Mouse (Mus musculus): ENCODE results near the gene Stn1. TPM values are rescaled to one million over a fixed set of nuclear protein-coding genes. Genes with fewer than 3 reads are reported as not detected.

Gene Stn1
- polyA plus RNA-seq, 1 experiment from 2014 or later: 55.5 TPM

DNA sequence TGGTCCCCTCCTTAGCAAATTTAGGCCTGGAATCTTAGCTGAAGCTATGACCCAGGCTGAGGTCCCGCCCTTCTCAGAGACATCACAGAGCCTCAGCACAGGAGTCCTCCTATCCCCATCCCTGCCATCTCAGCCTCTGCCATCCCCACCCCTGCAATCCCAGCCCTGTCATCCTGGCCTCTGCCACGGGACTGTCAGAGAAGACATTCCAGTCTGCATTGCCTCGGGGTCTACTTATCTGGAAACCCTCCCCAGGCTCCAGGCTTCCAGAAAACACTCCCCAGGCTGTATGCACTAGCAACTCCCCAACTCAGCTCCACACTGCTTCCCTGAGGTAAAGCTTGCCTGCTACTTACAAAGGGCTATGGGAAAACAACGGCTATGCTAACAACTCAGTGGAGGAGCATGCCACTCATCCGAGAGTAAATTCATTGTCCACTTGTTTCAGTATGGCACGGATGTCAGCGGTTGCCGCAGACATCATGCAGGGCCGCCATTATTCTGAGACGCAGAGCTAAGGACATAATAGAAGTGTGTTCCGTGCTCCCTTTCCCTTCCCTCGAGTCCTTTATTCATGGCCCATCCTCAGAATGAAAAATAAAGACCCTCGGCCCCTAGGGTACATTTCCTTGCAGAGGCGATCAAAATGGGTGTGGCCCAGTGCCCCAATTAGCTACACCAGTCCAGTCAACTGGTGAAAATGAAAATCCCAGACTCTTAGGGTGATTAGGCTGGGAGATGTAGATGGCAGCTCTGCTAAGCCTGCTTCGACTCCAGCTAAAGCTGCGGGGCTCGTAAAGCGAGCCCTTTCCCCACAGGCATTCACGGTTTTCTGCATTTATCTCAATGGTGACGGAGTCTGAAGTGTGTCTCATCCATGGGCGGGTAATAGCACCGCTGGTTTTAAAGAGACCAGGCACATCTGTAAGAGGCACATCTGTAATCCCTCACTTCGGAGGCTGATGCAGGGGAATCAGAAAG is 44.0 kb downstream of the Stn1 start:
- Histone ChIP-seq H3K4me3 (ENCODE audit: low read length) (no peak overlapping the region), H3K4me1 (replicated peaks; ENCODE audit: control insufficient read depth, insufficient read depth, low read length) (no peaks in the 10 kb centered on the region), H3K36me3 (ENCODE audit: control insufficient read depth, insufficient read depth, low read length) (no peaks in the 10 kb centered on the region), H3K27ac (ENCODE audit: low read length) (no peak overlapping the region), H3K4me2 (ENCODE audit: low read depth, low read length) (no peak overlapping the region), H3K9me3 (ENCODE audit: control insufficient read depth, low read length) (0 out of 2 replicates have a peak, but pooled peaks cover 2% of the 10 kb centered on the region), H3K27me3 (ENCODE audit: control insufficient read depth, insufficient read depth, low read depth, low read length) (no peaks in the 10 kb centered on the region), H3K9ac (ENCODE audit: low read length) (no peak overlapping the region)
- no peak for ATAC-seq (ENCODE audit: low read depth)
- 72% methylated on average over 23 of the region's 23 CpGs for WGBS

DNA sequence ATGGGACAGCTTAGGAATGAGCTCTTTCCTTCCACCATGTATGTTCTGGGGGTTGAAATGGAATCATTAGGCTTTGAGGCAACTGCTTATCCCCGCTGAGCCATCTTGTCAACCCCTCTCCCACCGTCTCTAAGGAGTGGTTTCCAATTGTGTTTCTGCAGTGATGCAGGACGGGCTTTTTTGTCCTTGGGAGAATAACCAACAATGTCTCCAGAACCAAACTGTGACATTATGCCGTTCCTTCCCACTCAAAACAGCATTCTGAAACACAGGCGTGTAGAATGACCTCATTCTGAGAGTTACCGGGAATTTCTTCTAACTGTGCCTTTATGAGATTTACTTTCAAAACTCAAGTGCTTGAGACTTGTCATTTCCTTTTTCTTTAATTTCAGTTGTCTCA is 44.9 kb downstream of the Stn1 start:
- Histone ChIP-seq H3K9me3 (ENCODE audit: control insufficient read depth, low read length) (0 out of 2 replicates have a peak, but pooled peaks cover 2% of the 10 kb centered on the region), H3K4me1 (replicated peaks; ENCODE audit: control insufficient read depth, insufficient read depth, low read length) (no peaks in the 10 kb centered on the region), H3K4me3 (ENCODE audit: low read length) (no peak overlapping the region), H3K36me3 (ENCODE audit: control insufficient read depth, insufficient read depth, low read length) (no peaks in the 10 kb centered on the region), H3K4me2 (ENCODE audit: low read depth, low read length) (no peak overlapping the region), H3K9ac (ENCODE audit: low read length) (no peak overlapping the region), H3K27ac (ENCODE audit: low read length) (no peak overlapping the region), H3K27me3 (ENCODE audit: control insufficient read depth, insufficient read depth, low read depth, low read length) (no peaks in the 10 kb centered on the region)
- 83% methylated on average over 6 of the region's 6 CpGs for WGBS
- ATAC-seq (ENCODE audit: low read depth): no peak

DNA sequence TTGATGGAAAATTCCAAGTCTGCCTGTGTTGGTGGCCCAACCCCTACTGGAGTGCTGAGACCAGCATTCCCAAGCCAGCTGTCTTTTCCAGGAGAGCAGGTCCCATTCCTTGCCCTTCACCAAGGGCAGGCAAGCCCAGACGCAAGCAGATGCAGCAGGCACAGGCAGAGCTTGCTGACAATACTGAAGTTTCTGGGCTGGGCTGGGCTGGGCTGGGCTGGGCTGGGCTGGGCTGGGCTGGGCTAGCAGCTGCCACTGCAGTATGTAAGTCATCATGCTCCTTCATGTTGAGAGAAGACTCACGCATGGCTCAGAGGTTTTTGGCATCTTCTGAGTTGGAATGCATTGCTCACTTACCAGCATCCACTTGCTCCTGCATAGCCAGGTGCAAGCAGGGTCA is 45.5 kb downstream of the Stn1 start:
- Histone ChIP-seq H3K4me2 (ENCODE audit: low read depth, low read length) (no peak overlapping the region), H3K27ac (ENCODE audit: low read length) (no peak overlapping the region), H3K9ac (ENCODE audit: low read length) (no peak overlapping the region), H3K27me3 (ENCODE audit: control insufficient read depth, insufficient read depth, low read depth, low read length) (no peaks in the 10 kb centered on the region), H3K4me3 (ENCODE audit: low read length) (no peak overlapping the region), H3K4me1 (replicated peaks; ENCODE audit: control insufficient read depth, insufficient read depth, low read length) (no peaks in the 10 kb centered on the region), H3K9me3 (ENCODE audit: control insufficient read depth, low read length) (0 out of 2 replicates have a peak, but pooled peaks cover 2% of the 10 kb centered on the region), H3K36me3 (ENCODE audit: control insufficient read depth, insufficient read depth, low read length) (no peaks in the 10 kb centered on the region)
- ATAC-seq (ENCODE audit: low read depth): no peak
- WGBS: 67% methylated on average over 2 of the region's 2 CpGs

DNA sequence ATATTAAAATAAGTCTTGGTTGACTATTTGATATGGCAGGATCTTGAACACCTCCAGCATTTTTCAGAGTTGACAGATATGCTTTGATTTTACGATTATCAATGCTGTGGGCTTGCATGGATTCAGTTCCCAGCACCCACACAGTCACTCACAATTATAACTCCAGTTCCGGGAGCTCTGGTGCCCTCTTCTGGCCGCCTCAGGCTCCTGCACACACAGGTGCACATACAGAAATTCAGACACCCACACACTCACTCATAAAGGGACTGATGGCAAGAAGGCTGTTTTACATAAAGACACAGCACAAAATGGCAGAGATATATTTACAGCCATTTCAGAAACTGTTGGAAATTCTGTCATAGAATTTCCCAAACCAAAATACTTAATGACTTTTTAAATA is 48.1 kb downstream of the Stn1 start:
- no peak for ATAC-seq (ENCODE audit: low read depth)
- H3K4me1 ChIP-seq (replicated peaks; ENCODE audit: control insufficient read depth, insufficient read depth, low read length): peaks cover 4% of the 10 kb centered on the region
- no peak overlapping the region for H3K4me2 ChIP-seq (ENCODE audit: low read depth, low read length)
- 86% methylated on average over 3 of the region's 3 CpGs for WGBS
- no peak overlapping the region for H3K9ac ChIP-seq (ENCODE audit: low read length)
- H3K36me3 ChIP-seq (ENCODE audit: control insufficient read depth, insufficient read depth, low read length): no peaks in the 10 kb centered on the region
- H3K27ac ChIP-seq (ENCODE audit: low read length): no peak overlapping the region
- no peaks in the 10 kb centered on the region for H3K27me3 ChIP-seq (ENCODE audit: control insufficient read depth, insufficient read depth, low read depth, low read length)
- H3K9me3 ChIP-seq (ENCODE audit: control insufficient read depth, low read length): 0 out of 2 replicates have a peak, but pooled peaks cover 2% of the 10 kb centered on the region
- no peak overlapping the region for H3K4me3 ChIP-seq (ENCODE audit: low read length)

DNA sequence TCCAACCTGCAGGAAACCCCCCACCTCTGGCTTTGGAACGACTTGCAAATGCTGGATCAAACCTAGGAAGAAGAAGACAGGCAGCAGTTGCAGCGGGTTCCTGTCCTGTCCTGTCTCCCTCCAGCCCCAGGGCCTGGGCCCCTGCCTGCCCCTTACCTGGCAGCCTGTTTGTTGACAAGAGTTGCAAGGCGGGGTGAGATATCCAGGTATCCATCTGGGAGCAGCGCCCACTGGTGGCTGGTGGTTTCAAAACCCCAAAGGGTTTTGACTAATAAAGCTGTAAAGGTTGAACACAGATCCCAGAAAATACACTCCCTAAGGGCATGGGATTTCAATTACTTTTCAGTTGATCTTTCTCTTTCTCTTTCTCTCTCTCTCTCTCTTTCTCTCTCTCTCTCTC is 49.1 kb downstream of the Stn1 start:
- ATAC-seq (ENCODE audit: low read depth): no peak
- 32% methylated on average over 4 of the region's 4 CpGs for WGBS
- no peak overlapping the region for H3K4me3 ChIP-seq (ENCODE audit: low read length)
- no peak overlapping the region for H3K9ac ChIP-seq (ENCODE audit: low read length)
- no peaks in the 10 kb centered on the region for H3K27me3 ChIP-seq (ENCODE audit: control insufficient read depth, insufficient read depth, low read depth, low read length)
- no peaks in the 10 kb centered on the region for H3K36me3 ChIP-seq (ENCODE audit: control insufficient read depth, insufficient read depth, low read length)
- 0 out of 2 replicates have a peak, but pooled peaks cover 2% of the 10 kb centered on the region for H3K9me3 ChIP-seq (ENCODE audit: control insufficient read depth, low read length)
- H3K4me1 ChIP-seq (replicated peaks; ENCODE audit: control insufficient read depth, insufficient read depth, low read length): peaks cover 4% of the 10 kb centered on the region
- H3K4me2 ChIP-seq (ENCODE audit: low read depth, low read length): no peak overlapping the region
- H3K27ac ChIP-seq (ENCODE audit: low read length): no peak overlapping the region

DNA sequence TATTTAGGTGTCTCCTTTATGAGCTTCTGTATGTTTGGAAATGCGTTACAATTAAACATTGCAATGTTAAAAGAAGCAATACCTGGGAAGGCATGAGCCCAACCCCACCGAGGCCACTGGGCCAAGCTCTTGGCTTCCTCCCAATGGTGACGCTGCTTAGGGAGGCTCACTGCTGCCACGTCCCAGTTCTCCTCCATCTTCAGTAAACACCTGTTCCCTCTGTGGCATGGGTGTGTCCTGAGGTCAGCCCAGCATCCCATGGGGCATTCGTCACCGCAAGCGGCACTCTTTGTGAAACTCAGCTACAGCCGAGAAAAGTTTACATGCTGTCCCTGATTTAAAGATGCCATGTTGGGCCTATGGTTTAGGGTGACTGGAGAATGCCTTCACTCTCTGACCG is 49.7 kb downstream of the Stn1 start:
- H3K36me3 ChIP-seq (ENCODE audit: control insufficient read depth, insufficient read depth, low read length): no peaks in the 10 kb centered on the region
- no peak for ATAC-seq (ENCODE audit: low read depth)
- H3K9ac ChIP-seq (ENCODE audit: low read length): no peak overlapping the region
- H3K4me2 ChIP-seq (ENCODE audit: low read depth, low read length): no peak overlapping the region
- H3K27me3 ChIP-seq (ENCODE audit: control insufficient read depth, insufficient read depth, low read depth, low read length): no peaks in the 10 kb centered on the region
- 0 out of 2 replicates have a peak, but pooled peaks cover 2% of the 10 kb centered on the region for H3K9me3 ChIP-seq (ENCODE audit: control insufficient read depth, low read length)
- H3K27ac ChIP-seq (ENCODE audit: low read length): no peak overlapping the region
- H3K4me1 ChIP-seq (replicated peaks; ENCODE audit: control insufficient read depth, insufficient read depth, low read length): peaks cover 4% of the 10 kb centered on the region
- 87% methylated on average over 9 of the region's 9 CpGs for WGBS
- no peak overlapping the region for H3K4me3 ChIP-seq (ENCODE audit: low read length)

DNA sequence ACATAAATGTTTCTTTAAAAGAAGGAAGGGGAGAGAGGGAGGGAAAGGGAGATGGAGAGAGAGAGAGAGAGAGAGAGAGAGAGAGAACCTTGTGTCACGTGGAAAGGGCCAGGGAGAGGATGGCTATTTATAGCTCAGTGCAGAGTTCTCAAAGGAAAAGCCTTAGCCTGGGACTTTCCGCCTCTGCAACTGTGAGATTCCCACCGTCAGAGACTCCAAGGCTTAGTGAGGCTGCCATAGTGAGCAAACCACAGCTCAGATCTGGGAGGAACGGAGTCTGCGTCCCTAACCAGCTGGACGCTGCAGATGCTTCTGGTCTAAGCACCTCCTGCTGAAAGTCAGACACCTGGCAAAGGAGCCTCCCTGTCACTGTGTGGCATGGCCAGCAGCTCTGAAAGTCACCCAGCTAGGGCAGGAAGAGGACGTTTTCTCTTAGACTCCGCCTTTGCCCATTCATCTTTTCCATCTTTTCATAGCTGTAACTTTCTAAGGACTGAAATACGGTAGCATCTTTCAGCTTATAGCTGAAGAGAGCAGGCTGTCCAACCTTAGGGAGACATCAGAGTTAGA is 51.2 kb downstream of the Stn1 start:
- peak; percentile 75; the same call in 1 of the 2 replicates for ATAC-seq (ENCODE audit: low read depth)
- 0 out of 2 replicates have a peak, but pooled peaks cover 6% of the 10 kb centered on the region for H3K9me3 ChIP-seq (ENCODE audit: control insufficient read depth, low read length)
- no peaks in the 10 kb centered on the region for H3K27me3 ChIP-seq (ENCODE audit: control insufficient read depth, insufficient read depth, low read depth, low read length)
- 21% methylated on average over 9 of the region's 9 CpGs for WGBS
- peaks cover 4% of the 10 kb centered on the region for H3K4me1 ChIP-seq (replicated peaks; ENCODE audit: control insufficient read depth, insufficient read depth, low read length)
- H3K4me2 ChIP-seq (ENCODE audit: low read depth, low read length): peak overlapping the region; percentile 34; the same call in 1 of the 2 replicates
- H3K9ac ChIP-seq (ENCODE audit: low read length): peak overlapping the region; percentile 58
- H3K36me3 ChIP-seq (ENCODE audit: control insufficient read depth, insufficient read depth, low read length): no peaks in the 10 kb centered on the region
- H3K4me3 ChIP-seq (ENCODE audit: low read length): no peak overlapping the region; the same call in 1 of the 2 replicates
- peak overlapping the region; percentile 58; the same call in 1 of the 2 replicates for H3K27ac ChIP-seq (ENCODE audit: low read length)

DNA sequence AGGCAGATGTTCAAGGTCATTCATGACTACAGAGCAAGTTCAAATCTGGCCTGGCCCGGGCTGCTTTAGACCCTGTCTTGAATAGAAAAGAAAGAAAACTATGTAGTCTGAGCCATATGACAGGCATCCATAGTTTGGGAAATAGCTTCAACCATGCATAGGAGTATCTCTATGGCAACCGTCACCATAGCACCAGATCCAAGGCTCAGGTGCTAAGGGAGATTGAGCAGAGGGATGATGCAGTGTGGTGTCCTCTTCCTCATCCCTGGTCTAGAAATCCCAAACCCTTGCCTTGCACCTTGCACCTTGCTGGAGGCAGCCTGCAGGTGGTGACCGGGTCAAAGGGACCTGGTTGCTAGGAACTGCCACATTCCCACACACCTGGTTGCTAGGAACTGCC is 53.2 kb downstream of the Stn1 start:
- ATAC-seq (ENCODE audit: low read depth): no peak
- WGBS: 77% methylated on average over 3 of the region's 3 CpGs

DNA sequence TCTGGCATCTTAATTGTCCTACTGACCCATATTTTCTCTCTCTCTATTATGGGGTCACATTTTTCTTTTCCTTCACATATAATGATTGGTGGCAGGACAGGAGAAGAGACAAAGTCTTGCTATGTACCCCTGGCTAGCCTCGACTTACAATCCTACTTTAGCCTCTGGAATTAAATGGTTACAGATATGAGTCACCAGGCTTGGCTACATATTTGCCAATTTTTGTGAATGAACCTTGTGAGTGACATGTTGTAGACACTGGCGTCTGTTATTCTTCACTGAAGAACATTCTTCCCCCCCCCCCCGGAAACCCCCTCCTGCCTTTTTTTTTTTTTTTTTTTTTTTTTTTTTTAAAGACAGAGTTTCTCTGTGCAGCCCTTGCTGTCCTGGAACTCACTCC is 54.0 kb downstream of the Stn1 start:
- no peak overlapping the region for H3K4me2 ChIP-seq (ENCODE audit: low read depth, low read length)
- 29% methylated on average over 3 of the region's 3 CpGs for WGBS
- H3K9ac ChIP-seq (ENCODE audit: low read length): no peak overlapping the region
- H3K36me3 ChIP-seq (ENCODE audit: control insufficient read depth, insufficient read depth, low read length): no peaks in the 10 kb centered on the region
- 0 out of 2 replicates have a peak, but pooled peaks cover 4% of the 10 kb centered on the region for H3K9me3 ChIP-seq (ENCODE audit: control insufficient read depth, low read length)
- ATAC-seq (ENCODE audit: low read depth): no peak
- peaks cover 4% of the 10 kb centered on the region for H3K4me1 ChIP-seq (replicated peaks; ENCODE audit: control insufficient read depth, insufficient read depth, low read length)
- H3K4me3 ChIP-seq (ENCODE audit: low read length): no peak overlapping the region
- no peaks in the 10 kb centered on the region for H3K27me3 ChIP-seq (ENCODE audit: control insufficient read depth, insufficient read depth, low read depth, low read length)
- no peak overlapping the region for H3K27ac ChIP-seq (ENCODE audit: low read length)

More for the DNA sequence above, 53.2 kb downstream of the Stn1 start:
- Histone ChIP-seq H3K4me3 (ENCODE audit: low read length) (no peak overlapping the region), H3K4me2 (ENCODE audit: low read depth, low read length) (no peak overlapping the region), H3K27me3 (ENCODE audit: control insufficient read depth, insufficient read depth, low read depth, low read length) (no peaks in the 10 kb centered on the region), H3K36me3 (ENCODE audit: control insufficient read depth, insufficient read depth, low read length) (no peaks in the 10 kb centered on the region), H3K27ac (ENCODE audit: low read length) (no peak overlapping the region), H3K9ac (ENCODE audit: low read length) (no peak overlapping the region), H3K9me3 (ENCODE audit: control insufficient read depth, low read length) (0 out of 2 replicates have a peak, but pooled peaks cover 4% of the 10 kb centered on the region), H3K4me1 (replicated peaks; ENCODE audit: control insufficient read depth, insufficient read depth, low read length) (peaks cover 4% of the 10 kb centered on the region)

Data from lung, embryonic 16.5 days (tissue).